23 mouse cellular contexts compared by ENCODE assay signal in genomic region chr10:72056725-72057124, GRCm38 (mm10).
DNase-seq lines count a peak whose midpoint lies in the region; ATAC-seq and TF ChIP-seq lines count a peak whose summit lies in the region.
"Had no signal": no experiment of that assay in that cellular context is flagged by ENCODE, and none has a peak within 500 bp of the region (broad histone marks: within the 10 kb centered on the region; RNA-seq: fewer than 3 reads in every experiment).

No protein-coding gene starts in this region.

- no peaks in the 10 kb centered on the region for H3K9me3 ChIP-seq in kidney, postnatal 0 days (replicated peaks; ENCODE audit: low read length)
- no peaks in the 10 kb centered on the region; the same call in 1 of the 2 replicates for H3K9me3 ChIP-seq in kidney, embryonic 14.5 days (ENCODE audit: control insufficient read depth, low read length)
- H3K9me3 ChIP-seq in ES-Bruce4 (replicated peaks; ENCODE audit: control insufficient read depth, insufficient read depth, low read length, poor library complexity, severe bottlenecking) = peaks cover 2% of the 10 kb centered on the region
- H3K9me3 ChIP-seq in heart, embryonic 10.5 days = no peaks in the 10 kb centered on the region
- H3K9me3 ChIP-seq: embryonic facial prominence, embryonic 15.5 days; hindbrain, embryonic 13.5 days; intestine, embryonic 15.5 days; neural tube, embryonic 15.5 days had no signal

- no peaks in the 10 kb centered on the region for H3K4me1 ChIP-seq in kidney, postnatal 0 days (replicated peaks; ENCODE audit: insufficient read depth, low read length)
- H3K4me1 ChIP-seq in kidney, embryonic 14.5 days (ENCODE audit: control insufficient read depth, insufficient read depth, low read length) = no peaks in the 10 kb centered on the region
- H3K4me1 ChIP-seq in ES-Bruce4 (ENCODE audit: control insufficient read depth, insufficient read depth, low read length) = no peaks in the 10 kb centered on the region
- no peaks in the 10 kb centered on the region for H3K4me1 ChIP-seq in heart, embryonic 10.5 days
- H3K4me1 ChIP-seq: embryonic facial prominence, embryonic 15.5 days; forebrain, embryonic 10.5 days; hindbrain, embryonic 13.5 days; intestine, embryonic 15.5 days; neural tube, embryonic 15.5 days had no signal

- no peak overlapping the region for H3K27ac ChIP-seq in kidney, postnatal 0 days
- H3K27ac ChIP-seq in kidney, embryonic 14.5 days (ENCODE audit: low read depth, low read length) = no peak overlapping the region
- H3K27ac ChIP-seq in ES-Bruce4 (ENCODE audit: insufficient read depth, low read length) = no peak overlapping the region
- H3K27ac ChIP-seq in heart, embryonic 10.5 days = no peak overlapping the region
- H3K27ac ChIP-seq: embryonic facial prominence, embryonic 15.5 days; forebrain, embryonic 10.5 days; heart, adult 2 months; hindbrain, embryonic 13.5 days; intestine, embryonic 15.5 days; macrophage; neural tube, embryonic 15.5 days had no signal

- no peak overlapping the region for H3K9ac ChIP-seq in kidney, postnatal 0 days (ENCODE audit: low read depth, low read length)
- H3K9ac ChIP-seq in kidney, embryonic 14.5 days (ENCODE audit: low read depth, low read length) = no peak overlapping the region
- no peak overlapping the region for H3K9ac ChIP-seq in ES-Bruce4 (ENCODE audit: low read depth, poor library complexity, severe bottlenecking)
- H3K9ac ChIP-seq: embryonic facial prominence, embryonic 15.5 days; hindbrain, embryonic 13.5 days; intestine, embryonic 15.5 days; neural tube, embryonic 15.5 days had no signal

- TF ChIP-seq EP300 in ES-Bruce4 (IDR thresholded peaks at IDR 0.05; ENCODE audit: insufficient read depth, low read depth, low read length) = no peak

- no peak for ATAC-seq in kidney, postnatal 0 days (replicated peaks; ENCODE audit: low FRiP score, low read depth)
- no peak for ATAC-seq in kidney, embryonic 14.5 days (ENCODE audit: low FRiP score, low TSS enrichment)
- ATAC-seq: intestine, embryonic 15.5 days had no signal

- no peak overlapping the region for H3K4me2 ChIP-seq in kidney, postnatal 0 days (ENCODE audit: low read length)
- H3K4me2 ChIP-seq in kidney, embryonic 14.5 days (replicated peaks; ENCODE audit: low read depth, low read length) = no peak overlapping the region
- H3K4me2 ChIP-seq: embryonic facial prominence, embryonic 15.5 days; hindbrain, embryonic 13.5 days; intestine, embryonic 15.5 days; midbrain, embryonic 11.5 days; neural tube, embryonic 15.5 days had no signal

- H3K4me3 ChIP-seq in kidney, postnatal 0 days (replicated peaks; ENCODE audit: low read depth, low read length) = no peak overlapping the region
- no peak overlapping the region for H3K4me3 ChIP-seq in kidney, embryonic 14.5 days (ENCODE audit: low read length)
- H3K4me3 ChIP-seq in ES-Bruce4 (ENCODE audit: low read depth, low read length) = no peak overlapping the region
- no peak overlapping the region for H3K4me3 ChIP-seq in heart, embryonic 10.5 days
- H3K4me3 ChIP-seq: embryonic facial prominence, embryonic 15.5 days; forebrain, embryonic 10.5 days; heart, adult 2 months; hindbrain, embryonic 13.5 days; intestine, embryonic 15.5 days; myocyte; neural tube, embryonic 15.5 days had no signal

- peak; percentile 4 for DNase-seq in adrenal gland, postnatal 14 days
- no peak for DNase-seq in adrenal gland, postnatal 4 days (ENCODE audit: low spot score in 2 of 2)
- DNase-seq in kidney, postnatal 0 days (ENCODE audit: low spot score) = no peak
- DNase-seq in brain, embryonic 14.5 days (ENCODE audit: low read depth) = no peak
- no peak for DNase-seq in left cerebral cortex, adult 11 months (ENCODE audit: low spot score)
- no peak for DNase-seq in heart, embryonic 10.5 days (ENCODE audit: low spot score)
- DNase-seq: cerebellum, adult 9-10 months; embryo, embryonic 11 days; gastrocnemius, postnatal 14 days; heart, adult 2 months; liver; lung, adult 2 months; thymus, postnatal 36 days had no signal

- no peaks in the 10 kb centered on the region for H3K27me3 ChIP-seq in kidney, postnatal 0 days (ENCODE audit: insufficient read depth, low read length)
- H3K27me3 ChIP-seq in kidney, embryonic 14.5 days (ENCODE audit: control insufficient read depth, insufficient read depth, low read length) = no peaks in the 10 kb centered on the region
- H3K27me3 ChIP-seq in ES-Bruce4 (ENCODE audit: control insufficient read depth, insufficient read depth, low read length, poor library complexity, severe bottlenecking) = no peaks in the 10 kb centered on the region
- no peaks in the 10 kb centered on the region for H3K27me3 ChIP-seq in heart, embryonic 10.5 days (ENCODE audit: insufficient read depth, poor library complexity, severe bottlenecking)
- H3K27me3 ChIP-seq: embryonic facial prominence, embryonic 15.5 days; hindbrain, embryonic 13.5 days; intestine, embryonic 15.5 days; neural tube, embryonic 15.5 days had no signal

- TF ChIP-seq CTCF in kidney, postnatal 0 days (IDR thresholded peaks at IDR 0.05; ENCODE audit: low read depth) = peak; percentile 27; the same call in 1 of the 2 replicates
- peak; percentile 39 for TF ChIP-seq CTCF in ES-Bruce4 (IDR thresholded peaks at IDR 0.05; ENCODE audit: low read depth, low read length)
- TF ChIP-seq CTCF in brain, embryonic 14.5 days (IDR thresholded peaks at IDR 0.05; ENCODE audit: borderline replicate concordance, extremely low read depth, insufficient read depth, insufficient read length) = 0 out of 2 replicates have a peak, but pooled peaks have one; percentile 5

- no peak for TF ChIP-seq POLR2A in ES-Bruce4 (IDR thresholded peaks at IDR 0.05; ENCODE audit: insufficient read depth, low read length)
- no peak for TF ChIP-seq POLR2A in brain, embryonic 14.5 days (IDR thresholded peaks at IDR 0.05; ENCODE audit: borderline replicate concordance, extremely low read depth, insufficient read depth, insufficient read length, poor library complexity, severe bottlenecking)

- WGBS in kidney, postnatal 0 days = 89% methylated on average over 2 of the region's 2 CpGs
- WGBS in kidney, embryonic 14.5 days = 85% methylated on average over 2 of the region's 2 CpGs
- 83% methylated on average over 2 of the region's 2 CpGs for WGBS in heart, embryonic 10.5 days

- H3K36me3 ChIP-seq in kidney, postnatal 0 days (ENCODE audit: insufficient read depth, low read length) = no peaks in the 10 kb centered on the region
- no peaks in the 10 kb centered on the region for H3K36me3 ChIP-seq in kidney, embryonic 14.5 days (ENCODE audit: control insufficient read depth, insufficient read depth, low read length)
- no peaks in the 10 kb centered on the region for H3K36me3 ChIP-seq in ES-Bruce4 (ENCODE audit: control insufficient read depth, insufficient read depth, low read length, poor library complexity, severe bottlenecking)
- no peaks in the 10 kb centered on the region for H3K36me3 ChIP-seq in heart, embryonic 10.5 days
- H3K36me3 ChIP-seq: embryonic facial prominence, embryonic 15.5 days; forebrain, embryonic 10.5 days; hindbrain, embryonic 13.5 days; intestine, embryonic 15.5 days; neural tube, embryonic 15.5 days had no signal
